In genomic region chr12:17581001-17581400, GRCm38 (mm10) we compare ENCODE assay signal across 22 mouse cellular contexts. TPM values are rescaled to one million over a fixed set of nuclear protein-coding genes. Genes with fewer than 3 reads are reported as not detected.
DNase-seq lines count a peak whose midpoint lies in the region; ATAC-seq lines count a peak whose summit lies in the region.
"Had no signal": no experiment of that assay in that cellular context is flagged by ENCODE, and none has a peak within 500 bp of the region (broad histone marks: within the 10 kb centered on the region; RNA-seq: fewer than 3 reads in every experiment).

No protein-coding gene starts in this region.

- WGBS in heart, embryonic 11.5 days (ENCODE audit: insufficient replicate concordance) = 48% methylated on average over 6 of the region's 6 CpGs
- WGBS in heart, embryonic 10.5 days = 58% methylated on average over 6 of the region's 6 CpGs
- 54% methylated on average over 6 of the region's 6 CpGs for WGBS in limb, embryonic 13.5 days
- WGBS in limb, embryonic 10.5 days = 62% methylated on average over 6 of the region's 6 CpGs
- 54% methylated on average over 6 of the region's 6 CpGs for WGBS in liver, embryonic 11.5 days
- WGBS in liver, embryonic 12.5 days (ENCODE audit: insufficient replicate concordance) = 49% methylated on average over 6 of the region's 6 CpGs

- no peak overlapping the region for H3K4me3 ChIP-seq in heart, embryonic 11.5 days (ENCODE audit: low read depth, low read length)
- H3K4me3 ChIP-seq in heart, embryonic 10.5 days = no peak overlapping the region
- H3K4me3 ChIP-seq in limb, embryonic 13.5 days = no peak overlapping the region
- H3K4me3 ChIP-seq in limb, embryonic 10.5 days = no peak overlapping the region
- H3K4me3 ChIP-seq in liver, embryonic 11.5 days (ENCODE audit: low read depth, low read length) = no peak overlapping the region
- H3K4me3 ChIP-seq in liver, embryonic 12.5 days = no peak overlapping the region

- H3K27ac ChIP-seq in heart, embryonic 11.5 days (ENCODE audit: low read depth, low read length) = no peak overlapping the region
- no peak overlapping the region for H3K27ac ChIP-seq in heart, embryonic 10.5 days
- no peak overlapping the region for H3K27ac ChIP-seq in limb, embryonic 13.5 days
- no peak overlapping the region for H3K27ac ChIP-seq in limb, embryonic 10.5 days
- H3K27ac ChIP-seq in liver, embryonic 11.5 days (ENCODE audit: low read depth, low read length) = no peak overlapping the region
- H3K27ac ChIP-seq in liver, embryonic 12.5 days = no peak overlapping the region

- ATAC-seq in heart, embryonic 11.5 days (replicated peaks; ENCODE audit: insufficient number of reproducible peaks, low FRiP score, low TSS enrichment) = no peak
- 0 out of 2 replicates have a peak, but pooled peaks have one; percentile 10 for ATAC-seq in limb, embryonic 13.5 days (ENCODE audit: low FRiP score, low read depth)
- no peak for ATAC-seq in liver, embryonic 11.5 days (replicated peaks; ENCODE audit: low FRiP score)
- ATAC-seq in liver, embryonic 12.5 days = no peak
- ATAC-seq: activated CD4-positive, CD25-positive, alpha-beta regulatory T cell, adult 4 months; CD4-positive, CD25-positive, alpha-beta regulatory T cell, adult 4 months; Patski had no signal

- peaks cover 4% of the 10 kb centered on the region; the same call in 1 of the 2 replicates for H3K4me1 ChIP-seq in heart, embryonic 11.5 days (ENCODE audit: control insufficient read depth, insufficient read depth, low read length)
- peaks cover 4% of the 10 kb centered on the region for H3K4me1 ChIP-seq in heart, embryonic 10.5 days
- peaks cover 10% of the 10 kb centered on the region for H3K4me1 ChIP-seq in limb, embryonic 13.5 days
- peaks cover 11% of the 10 kb centered on the region for H3K4me1 ChIP-seq in limb, embryonic 10.5 days
- no peaks in the 10 kb centered on the region for H3K4me1 ChIP-seq in liver, embryonic 11.5 days (replicated peaks; ENCODE audit: control insufficient read depth, insufficient read depth, low read length)
- H3K4me1 ChIP-seq in liver, embryonic 12.5 days = peaks cover 8% of the 10 kb centered on the region

- no peak overlapping the region for H3K9ac ChIP-seq in heart, embryonic 11.5 days (ENCODE audit: low read depth, low read length)
- H3K9ac ChIP-seq in limb, embryonic 13.5 days = no peak overlapping the region
- no peak overlapping the region for H3K9ac ChIP-seq in liver, embryonic 11.5 days (ENCODE audit: low read depth, low read length)
- no peak overlapping the region for H3K9ac ChIP-seq in liver, embryonic 12.5 days

- H3K27me3 ChIP-seq in heart, embryonic 11.5 days (ENCODE audit: control insufficient read depth, insufficient read depth, low read length) = peaks cover 11% of the 10 kb centered on the region; the same call in 1 of the 2 replicates
- peaks cover 13% of the 10 kb centered on the region; the same call in 1 of the 2 replicates for H3K27me3 ChIP-seq in heart, embryonic 10.5 days (ENCODE audit: insufficient read depth, poor library complexity, severe bottlenecking)
- no peaks in the 10 kb centered on the region for H3K27me3 ChIP-seq in limb, embryonic 13.5 days
- no peaks in the 10 kb centered on the region for H3K27me3 ChIP-seq in limb, embryonic 10.5 days (ENCODE audit: low read depth, poor library complexity, severe bottlenecking)
- H3K27me3 ChIP-seq in liver, embryonic 11.5 days (replicated peaks; ENCODE audit: control insufficient read depth, insufficient read depth, low read length) = no peaks in the 10 kb centered on the region
- H3K27me3 ChIP-seq in liver, embryonic 12.5 days (replicated peaks) = peaks cover 14% of the 10 kb centered on the region
- H3K27me3 ChIP-seq: CH12.LX, Patski had no signal

- no peak overlapping the region for H3K4me2 ChIP-seq in heart, embryonic 11.5 days
- no peak overlapping the region for H3K4me2 ChIP-seq in limb, embryonic 13.5 days (replicated peaks)
- no peak overlapping the region for H3K4me2 ChIP-seq in liver, embryonic 11.5 days
- H3K4me2 ChIP-seq in liver, embryonic 12.5 days = no peak overlapping the region

- no peaks in the 10 kb centered on the region for H3K36me3 ChIP-seq in heart, embryonic 11.5 days (ENCODE audit: control insufficient read depth, insufficient read depth, low read length)
- no peaks in the 10 kb centered on the region for H3K36me3 ChIP-seq in heart, embryonic 10.5 days
- H3K36me3 ChIP-seq in limb, embryonic 13.5 days = no peaks in the 10 kb centered on the region
- no peaks in the 10 kb centered on the region for H3K36me3 ChIP-seq in limb, embryonic 10.5 days
- H3K36me3 ChIP-seq in liver, embryonic 11.5 days (ENCODE audit: control insufficient read depth, insufficient read depth, low read length) = no peaks in the 10 kb centered on the region
- no peaks in the 10 kb centered on the region for H3K36me3 ChIP-seq in liver, embryonic 12.5 days
- H3K36me3 ChIP-seq: G1E had no signal

- peak; percentile 58 for DNase-seq in heart, adult 11 months
- peak; percentile 61 for DNase-seq in heart, embryonic 10.5 days (ENCODE audit: low spot score)
- no peak for DNase-seq in heart, adult 9 months (ENCODE audit: low spot score in 2 of 2)
- DNase-seq in limb, embryonic 10.5 days (ENCODE audit: low spot score) = no peak
- peak; percentile 20 for DNase-seq in liver, embryonic 11.5 days (ENCODE audit: low spot score)
- DNase-seq: adrenal gland, adult 2 months; adrenal gland, adult 8-10 months; adrenal gland, postnatal 10 days; adrenal gland, postnatal 14 days; adrenal gland, postnatal 25 days; adrenal gland, postnatal 36 days; B cell, adult 2 months; cerebellum, adult 11 months; cerebellum, adult 11-12 months had no signal

- H3K9me3 ChIP-seq in heart, embryonic 11.5 days (replicated peaks; ENCODE audit: control insufficient read depth, low read length) = no peaks in the 10 kb centered on the region
- no peaks in the 10 kb centered on the region for H3K9me3 ChIP-seq in heart, embryonic 10.5 days
- no peaks in the 10 kb centered on the region for H3K9me3 ChIP-seq in limb, embryonic 13.5 days
- H3K9me3 ChIP-seq in limb, embryonic 10.5 days (replicated peaks) = no peaks in the 10 kb centered on the region
- no peaks in the 10 kb centered on the region for H3K9me3 ChIP-seq in liver, embryonic 11.5 days (ENCODE audit: control insufficient read depth, low read length)
- no peaks in the 10 kb centered on the region for H3K9me3 ChIP-seq in liver, embryonic 12.5 days (replicated peaks)
- H3K9me3 ChIP-seq: G1E had no signal

RNA-seq across cellular contexts. Expression of gene Odc1, which starts 36.4 kb away (rescaled TPM):
- 158 and 159 TPM in 2 replicates for polyA plus RNA-seq in heart, embryonic 11.5 days (2014; fragmentation: Nextera tagmentation; extraction: Ambion mirVana)
- 173 and 235 TPM in 2 replicates for polyA plus RNA-seq in heart, embryonic 10.5 days (2016; fragmentation: Nextera tagmentation; extraction: Ambion mirVana)
- polyA plus RNA-seq in limb, embryonic 13.5 days (2015; fragmentation: Nextera tagmentation; extraction: Ambion mirVana) = 185 and 191 TPM in 2 replicates
- polyA plus RNA-seq in limb, embryonic 10.5 days (2016; fragmentation: Nextera tagmentation; extraction: Ambion mirVana) = 289 and 351 TPM in 2 replicates
- polyA plus RNA-seq in liver, embryonic 11.5 days (2014; fragmentation: Nextera tagmentation; extraction: Ambion mirVana) = 446 and 497 TPM in 2 replicates
- 587 and 597 TPM in 2 replicates for polyA plus RNA-seq in liver, embryonic 12.5 days (2016; fragmentation: Nextera tagmentation; extraction: Ambion mirVana)

Comparison
In these comparisons a context has a peak if more than half of its experiments do, and no peak if none do; other contexts are left out.
1. DNase-seq: peak in heart, adult 11 months (single experiment), heart, embryonic 10.5 days (single experiment) and liver, embryonic 11.5 days (single experiment); none in heart, adult 9 months (0 of 2) and limb, embryonic 10.5 days (single experiment).